Mouse (Mus musculus) intestine, embryonic 16.5 days (tissue): Measurements from ENCODE around the gene Bcar3. TPM values are rescaled to one million over a fixed set of nuclear protein-coding genes. Genes with fewer than 3 reads are reported as not detected.

Experiments used
- ATAC-seq: fragments of 200-750 bp; cut with Nextera tagmentation; 2 replicates; pipeline ENCODE4 v1.8.0; 2017; ENCODE audit warnings: moderate TSS enrichment, moderate library complexity
- H3K27ac ChIP-seq: fragments of 300-500 bp; sonication (generic); 2 replicates; pipeline ENCODE4 v1.5.1; 2014; ENCODE audit warnings: mild to moderate bottlenecking, low read length
- H3K27me3 ChIP-seq: fragments of 300-500 bp; sonication (generic); replicated peaks from 2 replicates; pipeline ENCODE4 v1.6.1; 2014; ENCODE audit warnings: low read length, control low read depth, mixed read lengths; ENCODE audit not compliant: control insufficient read depth, insufficient read depth
- H3K36me3 ChIP-seq: fragments of 300-500 bp; sonication (generic); 2 replicates; pipeline ENCODE4 v1.6.1; 2014; ENCODE audit warnings: low read length, control low read depth; ENCODE audit not compliant: control insufficient read depth, insufficient read depth
- H3K4me1 ChIP-seq: fragments of 300-500 bp; sonication (generic); 2 replicates; pipeline ENCODE4 v1.6.1; 2014; ENCODE audit warnings: low read length, control low read depth, mixed read lengths; ENCODE audit not compliant: control insufficient read depth, insufficient read depth
- H3K4me2 ChIP-seq: fragments of 300-500 bp; sonication (generic); 2 replicates; pipeline ENCODE4 v1.6.1; 2014; ENCODE audit warnings: low read depth, low read length, control low read depth
- H3K4me3 ChIP-seq: fragments of 300-500 bp; sonication (generic); 2 replicates; pipeline ENCODE4 v1.5.1; 2014; ENCODE audit warnings: mild to moderate bottlenecking, low read length
- H3K9ac ChIP-seq: fragments of 300-500 bp; sonication (generic); 2 replicates; pipeline ENCODE4 v1.6.1; 2014; ENCODE audit warnings: low read depth, low read length
- H3K9me3 ChIP-seq: fragments of 300-500 bp; sonication (generic); 2 replicates; pipeline ENCODE4 v1.6.1; 2016; ENCODE audit warnings: low read length, control low read depth; ENCODE audit not compliant: control insufficient read depth
- WGBS: fragments of 180-500 bp; shearing (Covaris S2); extraction: QIAGEN DNeasy Blood & Tissue Kit; methylation state at CpG from one replicate; pipeline ENCODE4 v1.1.7; 2014; 5-methylcytosine and 5-hydroxymethylcytosine counted together
- polyA plus RNA-seq: library from polyadenylated mRNA; unstranded; fragments of >200 nt; fragmentation: Nextera tagmentation; extraction: Ambion mirVana; gene quantifications from 2 replicates; pipeline ENCODE4 v1.2.1, GENCODE M21; 2015

Gene Bcar3
- polyA plus RNA-seq, 1 experiment from 2014 or later, result 23.7 TPM

GRCm38 (mm10) chr3:122422276-122422675 is 128.3 kb downstream of the Bcar3 start:
- H3K4me1 ChIP-seq, result peaks cover 11% of the 10 kb centered on the region; the same call in 1 of the 2 replicates
- H3K9ac ChIP-seq, result no peak overlapping the region
- no peak overlapping the region for H3K4me3 ChIP-seq
- H3K36me3 ChIP-seq, result no peaks in the 10 kb centered on the region
- H3K27me3 ChIP-seq, result no peaks in the 10 kb centered on the region
- H3K9me3 ChIP-seq, result no peaks in the 10 kb centered on the region
- 58% methylated on average over 7 of the region's 7 CpGs for WGBS
- no peak overlapping the region for H3K27ac ChIP-seq
- no peak for ATAC-seq
- peak overlapping the region; percentile 82 for H3K4me2 ChIP-seq

- Histone ChIP-seq H3K9ac (no peak overlapping the region), H3K27ac (no peak overlapping the region), H3K4me1 (peaks cover 11% of the 10 kb centered on the region; the same call in 1 of the 2 replicates), H3K27me3 (no peaks in the 10 kb centered on the region), H3K9me3 (no peaks in the 10 kb centered on the region), H3K36me3 (no peaks in the 10 kb centered on the region), H3K4me2 (no peak overlapping the region), H3K4me3 (no peak overlapping the region)
- WGBS, result 75% methylated on average over 7 of the region's 7 CpGs
- no peak for ATAC-seq
Measured at GRCm38 (mm10) chr3:122423643-122424042, 129.7 kb downstream of the Bcar3 start.

GRCm38 (mm10) chr3:122428325-122428821 is 134.4 kb downstream of the Bcar3 start:
- H3K4me2 ChIP-seq, result no peak overlapping the region
- peak overlapping the region; percentile 61 for H3K27ac ChIP-seq
- H3K36me3 ChIP-seq, result no peaks in the 10 kb centered on the region
- H3K4me1 ChIP-seq, result peaks cover 32% of the 10 kb centered on the region; the same call in 1 of the 2 replicates
- no peaks in the 10 kb centered on the region for H3K9me3 ChIP-seq
- no peaks in the 10 kb centered on the region for H3K27me3 ChIP-seq
- no peak overlapping the region for H3K9ac ChIP-seq
- 48% methylated on average over 7 of the region's 7 CpGs for WGBS
- peak; percentile 94 for ATAC-seq
- H3K4me3 ChIP-seq, result no peak overlapping the region

GRCm38 (mm10) chr3:122430780-122431497 is 137.0 kb downstream of the Bcar3 start:
- Histone ChIP-seq H3K4me1 (peaks cover 32% of the 10 kb centered on the region; the same call in 1 of the 2 replicates), H3K9ac (no peak overlapping the region), H3K27ac (0 out of 2 replicates have a peak overlapping the region, but pooled peaks have one; percentile 10), H3K4me2 (no peak overlapping the region), H3K4me3 (no peak overlapping the region), H3K27me3 (no peaks in the 10 kb centered on the region), H3K36me3 (no peaks in the 10 kb centered on the region), H3K9me3 (no peaks in the 10 kb centered on the region)
- ATAC-seq, result no peak
- 64% methylated on average over 7 of the region's 7 CpGs for WGBS

- no peak overlapping the region for H3K4me3 ChIP-seq
- no peak overlapping the region for H3K4me2 ChIP-seq
- H3K36me3 ChIP-seq, result no peaks in the 10 kb centered on the region
- H3K9ac ChIP-seq, result no peak overlapping the region
- ATAC-seq, result no peak
- H3K4me1 ChIP-seq, result peaks cover 32% of the 10 kb centered on the region; the same call in 1 of the 2 replicates
- no peaks in the 10 kb centered on the region for H3K27me3 ChIP-seq
- H3K27ac ChIP-seq, result no peak overlapping the region
- H3K9me3 ChIP-seq, result no peaks in the 10 kb centered on the region
- 40% methylated on average over 9 of the region's 9 CpGs for WGBS
Measured at GRCm38 (mm10) chr3:122432811-122433406, 139.0 kb downstream of the Bcar3 start.

GRCm38 (mm10) chr3:122433975-122434626 is 140.2 kb downstream of the Bcar3 start:
- no peak overlapping the region for H3K4me2 ChIP-seq
- no peak overlapping the region for H3K27ac ChIP-seq
- no peak overlapping the region for H3K4me3 ChIP-seq
- H3K4me1 ChIP-seq, result peaks cover 30% of the 10 kb centered on the region; the same call in 1 of the 2 replicates
- H3K36me3 ChIP-seq, result no peaks in the 10 kb centered on the region
- no peaks in the 10 kb centered on the region for H3K27me3 ChIP-seq
- ATAC-seq, result no peak
- H3K9ac ChIP-seq, result no peak overlapping the region
- H3K9me3 ChIP-seq, result no peaks in the 10 kb centered on the region
- WGBS, result 88% methylated on average over 5 of the region's 5 CpGs

GRCm38 (mm10) chr3:122434983-122435935 is 141.3 kb downstream of the Bcar3 start:
- Histone ChIP-seq H3K27ac (no peak overlapping the region), H3K4me3 (no peak overlapping the region), H3K9me3 (no peaks in the 10 kb centered on the region), H3K36me3 (no peaks in the 10 kb centered on the region), H3K9ac (no peak overlapping the region), H3K4me1 (peaks cover 28% of the 10 kb centered on the region; the same call in 1 of the 2 replicates), H3K27me3 (no peaks in the 10 kb centered on the region), H3K4me2 (no peak overlapping the region)
- WGBS, result 84% methylated on average over 8 of the region's 8 CpGs
- no peak for ATAC-seq

- Histone ChIP-seq H3K36me3 (no peaks in the 10 kb centered on the region), H3K4me3 (no peak overlapping the region), H3K4me1 (peaks cover 3% of the 10 kb centered on the region; the same call in 1 of the 2 replicates), H3K27ac (no peak overlapping the region), H3K4me2 (no peak overlapping the region), H3K9me3 (no peaks in the 10 kb centered on the region), H3K9ac (no peak overlapping the region), H3K27me3 (no peaks in the 10 kb centered on the region)
- WGBS, result 69% methylated on average over 7 of the region's 7 CpGs
- no peak for ATAC-seq
Measured at GRCm38 (mm10) chr3:122438143-122438825, 144.3 kb downstream of the Bcar3 start.
